Mouse (Mus musculus): ENCODE results near the gene Med28. TPM values are rescaled to one million over a fixed set of nuclear protein-coding genes. Genes with fewer than 3 reads are reported as not detected.

Med28 gene
- 10 to 100 TPM; 46.0 to 48.6 TPM for total RNA-seq (2021)
- long read RNA-seq, experiment 1, full-length matches to known transcripts: 146 of 149 reads
- long read RNA-seq, experiment 1, partial matches to known transcripts: 0 of 149 reads
- long read RNA-seq, experiment 1, other reads (novel, unspliced or antisense): 3 of 149 reads
- long read RNA-seq, experiment 2, full-length matches to known transcripts: 96 of 97 reads
- long read RNA-seq, experiment 2, partial matches to known transcripts: 0 of 97 reads
- long read RNA-seq, experiment 2, other reads (novel, unspliced or antisense): 1 of 97 reads

DNA sequence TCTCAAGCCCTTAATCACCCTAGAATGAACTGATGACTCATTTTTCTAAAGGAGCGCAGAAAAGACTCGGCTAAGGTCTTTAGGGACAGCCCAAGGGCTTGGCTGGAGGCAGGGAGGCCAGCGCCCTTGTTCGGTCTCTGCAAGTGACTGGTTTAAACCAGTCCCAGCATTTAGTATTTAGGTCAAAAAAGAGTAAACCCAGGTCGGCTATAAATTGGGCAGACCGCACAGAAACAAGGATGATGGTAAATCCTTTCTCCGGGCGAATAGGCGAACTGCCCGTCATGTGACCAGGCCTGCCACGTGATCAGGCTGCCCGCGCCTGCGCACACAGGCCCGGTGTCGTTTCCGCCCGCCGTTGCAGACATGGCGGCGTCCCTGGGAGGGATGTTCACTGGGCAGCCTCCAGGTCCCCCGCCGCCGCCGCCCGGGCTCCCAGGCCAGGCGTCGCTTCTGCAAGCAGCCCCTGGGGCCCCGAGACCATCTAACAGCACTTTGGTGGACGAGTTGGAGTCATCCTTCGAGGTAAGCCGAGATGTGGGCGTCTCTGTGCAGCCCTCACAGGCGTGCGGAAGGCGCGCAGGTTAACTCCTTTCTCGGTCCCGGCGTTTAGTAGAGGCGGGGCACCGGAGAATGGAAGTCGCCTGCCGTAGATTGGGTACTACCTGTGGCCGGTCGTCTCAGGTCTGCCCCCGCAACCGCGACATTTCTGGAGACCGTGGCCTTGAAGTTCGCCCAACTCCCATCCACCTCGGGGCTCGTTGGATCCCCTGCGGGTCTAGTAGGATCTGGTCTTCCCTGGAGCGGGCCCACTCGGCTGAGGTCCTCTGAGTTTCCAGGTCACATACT lies at the start of gene Med28:
Med28 (plus strand) TSS at position 270 of the 849 bp plus-strand sequence.
- DNase-seq: peak; percentile 94

DNA sequence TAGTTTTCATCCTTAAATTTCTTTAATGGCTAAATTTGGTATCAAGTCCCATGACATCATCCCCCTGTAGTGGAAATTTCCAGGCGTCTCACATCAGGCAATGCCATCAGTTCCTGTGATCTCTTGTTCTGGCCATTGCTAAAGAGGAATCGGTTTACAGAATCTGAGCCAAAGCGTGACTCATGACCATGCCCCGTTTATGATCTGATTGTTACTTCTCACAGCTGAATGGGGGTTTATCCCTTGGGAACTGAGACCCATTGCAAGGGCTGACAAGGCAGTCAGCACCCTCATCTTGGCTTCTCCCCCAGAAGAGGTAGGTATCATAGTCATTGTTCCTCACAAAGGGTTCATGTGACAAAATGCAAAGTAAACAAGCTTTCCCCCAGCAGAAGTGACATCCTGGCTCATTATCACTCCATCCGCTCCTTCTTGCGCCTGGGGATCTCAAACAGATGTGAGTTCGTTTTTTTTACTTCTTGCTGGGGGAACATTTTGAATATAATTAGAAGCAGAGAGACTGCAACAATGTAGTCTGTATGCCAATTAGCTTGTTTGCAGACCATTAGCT lies 47.1 kb upstream of the Med28 start:
- no peak for DNase-seq

DNA sequence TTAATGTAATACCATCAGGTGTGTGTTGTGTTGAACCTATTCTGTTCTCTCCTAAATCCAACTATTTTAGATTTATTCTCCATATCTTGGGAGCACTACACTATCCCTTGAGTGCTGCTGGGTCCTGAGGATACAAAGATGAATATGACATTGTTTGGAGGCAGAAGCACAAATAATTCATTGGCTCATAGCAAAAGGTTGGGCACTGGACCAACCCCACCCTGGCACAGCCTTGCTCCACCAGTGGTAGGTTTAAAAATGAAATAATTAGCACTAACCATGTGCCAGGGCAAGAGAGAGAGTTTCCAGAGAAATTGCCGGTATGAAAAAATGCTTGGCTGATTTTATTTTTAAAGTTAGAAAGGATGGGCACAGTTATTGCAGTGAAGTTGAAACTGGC lies 46.5 kb upstream of the Med28 start:
- no peak for DNase-seq

DNA sequence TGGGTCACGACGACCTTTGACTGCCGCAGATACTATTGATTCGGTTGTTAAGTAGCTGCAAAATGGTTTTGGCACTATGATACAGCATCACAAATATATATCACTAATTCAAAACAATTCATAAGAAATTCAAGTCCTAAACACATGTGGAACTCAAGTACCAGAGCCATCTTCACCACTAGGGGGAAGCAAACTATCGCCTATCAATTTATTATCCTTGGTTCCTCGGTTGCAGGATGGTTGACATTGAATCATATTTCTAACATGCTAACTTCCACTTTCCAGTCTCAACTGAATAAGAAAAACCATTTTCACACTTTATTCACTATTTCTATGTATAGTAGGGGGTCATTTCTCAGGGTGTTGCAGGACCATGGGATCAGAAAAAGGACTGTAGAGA lies 45.8 kb upstream of the Med28 start:
- no peak for DNase-seq

DNA sequence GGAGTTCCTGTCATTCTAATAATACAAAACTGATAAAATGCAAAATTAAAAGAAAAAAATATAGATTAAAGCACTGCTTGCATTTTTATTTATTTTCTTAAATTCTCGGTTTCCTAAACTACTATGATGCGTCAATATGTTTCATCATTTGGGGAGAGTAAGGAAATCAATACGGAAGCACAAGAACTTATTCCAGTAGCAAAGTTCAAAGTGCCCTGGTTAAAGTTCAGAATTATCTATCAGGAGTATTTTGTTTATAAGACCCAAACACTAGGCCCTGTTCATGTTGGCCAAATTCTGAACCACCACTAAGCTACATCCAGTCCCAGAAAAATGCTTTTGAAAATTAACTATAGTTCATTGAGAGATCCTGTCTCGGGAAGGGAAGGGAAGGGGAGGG lies 45.3 kb upstream of the Med28 start:
- DNase-seq: no peak

DNA sequence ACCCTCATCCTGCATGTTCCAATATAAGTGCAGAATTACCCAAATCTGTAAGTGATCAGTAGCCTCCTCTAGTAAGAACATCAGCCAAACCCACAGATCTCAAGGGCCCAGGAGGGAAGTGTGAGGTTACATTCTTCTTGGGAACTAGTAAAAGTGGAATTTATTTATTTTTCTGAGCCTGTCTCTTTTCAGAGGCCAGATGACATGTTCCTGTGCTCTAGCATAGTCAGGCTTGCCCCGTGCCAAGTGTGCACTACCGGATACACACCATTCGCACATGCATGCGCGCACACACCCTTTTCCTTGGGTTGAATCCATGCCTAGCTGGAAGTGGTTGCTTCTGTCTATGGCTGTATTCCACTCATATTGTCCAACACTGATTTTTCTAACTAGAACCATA lies 44.3 kb upstream of the Med28 start:
- DNase-seq: no peak

DNA sequence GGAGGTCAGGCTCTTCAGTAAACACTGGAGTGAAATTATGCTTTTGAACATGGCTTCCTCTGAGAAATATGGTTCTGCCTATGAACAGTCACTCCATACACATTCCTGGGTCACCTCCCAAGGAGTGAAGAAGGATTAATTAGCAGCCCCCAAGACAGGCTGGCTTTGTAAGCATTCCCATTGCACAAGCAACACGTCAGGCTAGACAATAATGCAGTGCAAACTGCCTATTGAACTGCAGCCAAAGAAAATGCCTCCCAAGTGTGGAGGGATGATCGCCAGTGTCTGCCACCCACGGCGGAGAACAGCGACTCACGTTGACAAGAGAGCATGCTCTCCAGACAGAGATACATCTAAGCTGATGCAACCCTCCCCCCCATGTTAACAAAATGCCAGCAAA lies 43.7 kb upstream of the Med28 start:
- no peak for DNase-seq

DNA sequence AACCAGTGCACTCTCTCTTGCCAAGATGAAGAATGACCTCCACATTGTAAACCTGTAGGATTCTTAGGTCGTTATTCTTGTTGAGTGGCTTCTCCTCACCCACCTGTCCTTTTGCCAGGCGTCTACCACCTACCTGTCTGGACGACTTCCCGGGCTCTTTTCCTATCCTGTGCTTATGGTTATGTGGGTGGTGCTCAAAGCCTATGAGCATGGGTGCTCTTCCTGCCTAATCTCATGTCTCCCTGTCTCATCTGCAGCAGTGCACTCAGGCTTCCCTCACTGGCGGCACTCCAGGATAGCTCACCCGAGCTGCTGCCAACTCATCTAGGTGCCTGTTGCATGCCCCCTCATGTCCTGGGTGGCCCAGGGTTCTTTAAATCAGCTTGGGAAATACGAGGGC lies 42.4 kb upstream of the Med28 start:
- no peak for DNase-seq

DNA sequence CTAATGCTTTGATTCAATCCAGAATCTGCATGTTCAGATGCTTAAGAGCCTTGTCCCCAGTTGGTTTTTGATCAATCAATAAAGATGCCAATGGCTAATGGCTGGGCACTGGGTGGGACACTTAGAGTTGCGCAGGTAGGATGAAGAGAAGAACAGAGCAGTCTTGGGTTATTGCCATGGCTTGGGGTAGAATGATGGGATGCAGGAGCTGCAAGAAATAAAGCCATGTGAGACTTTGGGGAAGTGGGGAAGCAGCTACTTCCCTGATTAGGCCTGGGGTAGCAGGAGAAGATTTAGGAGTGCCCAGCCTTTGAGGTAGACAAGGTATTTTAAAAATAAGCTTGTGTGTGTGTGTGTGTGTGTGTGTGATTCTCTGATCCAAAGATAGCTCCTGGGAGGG lies 40.0 kb upstream of the Med28 start:
- no peak for DNase-seq

DNA sequence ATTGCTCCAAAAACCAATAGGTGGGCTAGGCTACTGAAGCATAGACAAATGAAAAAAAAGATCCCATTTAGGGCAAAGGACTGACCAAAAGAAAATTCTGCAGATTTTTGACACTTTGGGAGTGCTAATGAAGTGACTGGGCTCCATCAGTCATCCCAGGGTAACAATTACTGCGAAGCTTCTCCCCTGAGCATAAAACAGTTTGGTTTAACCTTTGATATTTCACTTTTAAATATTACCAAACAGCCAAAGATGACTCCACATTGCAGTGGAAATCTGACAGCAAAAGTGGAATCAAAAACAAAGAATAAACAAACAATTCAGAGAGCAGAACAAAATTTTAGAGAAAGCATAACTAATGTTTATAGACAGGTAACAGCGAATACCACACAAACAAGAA lies 38.9 kb upstream of the Med28 start:
- DNase-seq: no peak

DNA sequence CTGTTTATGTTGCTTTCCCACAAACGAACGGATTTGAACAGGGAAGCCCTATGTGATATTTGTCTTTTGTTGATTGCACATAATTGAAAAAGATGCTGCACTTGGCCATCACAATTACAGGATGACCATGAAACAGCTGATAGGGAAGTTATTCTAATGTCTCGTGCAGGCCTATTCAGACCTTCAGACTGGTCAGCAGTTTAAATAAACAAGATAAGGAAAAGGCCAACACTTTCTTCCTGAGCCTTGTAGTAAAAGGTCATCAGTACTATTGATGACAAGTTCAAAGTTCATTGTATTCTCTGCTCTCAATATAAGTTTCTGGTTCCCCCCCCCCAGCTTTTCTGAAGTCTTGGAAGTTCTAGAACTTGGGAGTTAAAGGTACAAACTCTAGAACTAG lies 37.4 kb upstream of the Med28 start:
- DNase-seq: no peak

DNA sequence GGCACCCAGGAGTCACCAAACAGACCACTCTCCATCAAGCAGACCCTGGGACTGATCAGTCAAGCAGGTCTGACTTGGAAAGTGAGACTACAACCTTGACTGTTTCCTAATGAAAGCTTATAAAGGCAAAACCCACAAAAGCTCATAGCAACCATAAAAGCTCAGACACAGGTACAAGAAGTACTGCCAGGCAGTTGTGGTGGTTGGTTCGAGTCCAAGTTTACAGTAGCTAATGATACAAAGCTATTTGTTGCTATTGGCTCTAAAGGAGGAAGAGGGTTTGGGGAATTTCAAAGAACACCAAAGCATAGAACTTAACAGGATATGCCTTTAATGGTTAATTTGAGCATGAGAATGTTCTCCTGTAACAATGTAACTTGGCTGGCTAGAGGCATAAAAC lies 36.4 kb upstream of the Med28 start:
- DNase-seq: no peak

DNA sequence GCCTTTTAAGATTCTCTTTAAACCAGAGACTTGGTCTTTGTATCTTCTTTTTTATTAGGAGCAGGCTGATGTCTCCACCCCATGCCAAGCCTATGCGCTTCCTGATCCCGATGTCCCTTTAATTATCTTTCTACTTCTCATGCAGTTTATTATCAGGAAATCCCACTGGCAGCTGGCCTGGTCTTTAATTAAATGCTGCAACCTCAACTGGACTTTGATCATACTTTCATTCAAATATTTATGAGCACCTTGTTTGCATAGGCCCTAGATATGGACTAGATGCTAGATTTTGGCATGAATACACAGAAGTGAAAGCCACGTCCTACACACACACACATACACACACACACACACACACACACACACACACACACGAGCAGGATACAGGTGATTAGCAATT lies 28.3 kb upstream of the Med28 start:
- DNase-seq: no peak

DNA sequence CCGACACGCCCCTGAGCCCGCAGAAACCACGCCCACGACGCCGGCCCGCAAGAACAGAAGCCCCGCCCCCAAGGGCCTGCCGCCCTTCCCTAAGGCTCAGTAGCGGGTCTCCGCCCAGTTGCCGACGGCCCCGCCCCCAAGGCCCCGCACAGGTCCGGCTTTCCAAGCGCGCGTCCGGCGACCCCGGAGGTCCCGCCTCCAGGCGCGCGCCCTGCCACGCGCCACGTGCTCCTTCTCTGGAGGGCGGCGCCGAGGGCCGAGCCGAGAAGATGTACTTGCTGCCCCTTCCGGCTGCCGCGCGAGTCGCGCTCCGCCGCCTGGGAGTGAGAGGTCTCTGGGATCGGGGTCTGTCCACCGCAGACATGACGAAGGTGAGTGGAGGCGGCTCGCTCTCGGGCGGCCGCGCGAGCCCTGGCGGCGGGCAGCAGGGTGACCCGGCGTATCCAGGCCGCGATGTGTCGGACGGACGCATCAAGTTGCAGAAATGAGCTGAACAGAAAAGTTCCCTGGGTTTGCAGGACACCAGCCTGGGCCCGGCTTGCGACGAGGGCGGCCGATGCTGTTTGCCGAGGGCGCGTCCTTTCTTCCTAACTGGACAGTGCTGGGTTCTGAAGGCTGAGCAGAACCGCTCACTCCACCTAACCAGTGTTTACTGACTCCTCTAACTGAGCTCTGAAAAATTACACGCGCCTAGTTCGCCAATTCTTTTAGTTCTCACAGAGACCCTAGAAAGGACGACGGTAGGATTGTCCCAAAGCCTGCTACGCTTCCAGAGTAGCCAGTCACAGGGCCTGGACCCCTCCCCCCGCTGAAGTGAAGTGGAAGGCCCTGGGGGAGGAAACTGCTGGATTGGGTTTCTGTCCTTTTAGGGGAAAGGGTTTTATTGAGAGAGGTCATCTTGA lies 26.6 kb upstream of the Med28 start, which contains the start of gene Lap3:
Lap3 (plus strand) TSS at position 184 of the 902 bp plus-strand sequence.
- peak; percentile 99 for DNase-seq

DNA sequence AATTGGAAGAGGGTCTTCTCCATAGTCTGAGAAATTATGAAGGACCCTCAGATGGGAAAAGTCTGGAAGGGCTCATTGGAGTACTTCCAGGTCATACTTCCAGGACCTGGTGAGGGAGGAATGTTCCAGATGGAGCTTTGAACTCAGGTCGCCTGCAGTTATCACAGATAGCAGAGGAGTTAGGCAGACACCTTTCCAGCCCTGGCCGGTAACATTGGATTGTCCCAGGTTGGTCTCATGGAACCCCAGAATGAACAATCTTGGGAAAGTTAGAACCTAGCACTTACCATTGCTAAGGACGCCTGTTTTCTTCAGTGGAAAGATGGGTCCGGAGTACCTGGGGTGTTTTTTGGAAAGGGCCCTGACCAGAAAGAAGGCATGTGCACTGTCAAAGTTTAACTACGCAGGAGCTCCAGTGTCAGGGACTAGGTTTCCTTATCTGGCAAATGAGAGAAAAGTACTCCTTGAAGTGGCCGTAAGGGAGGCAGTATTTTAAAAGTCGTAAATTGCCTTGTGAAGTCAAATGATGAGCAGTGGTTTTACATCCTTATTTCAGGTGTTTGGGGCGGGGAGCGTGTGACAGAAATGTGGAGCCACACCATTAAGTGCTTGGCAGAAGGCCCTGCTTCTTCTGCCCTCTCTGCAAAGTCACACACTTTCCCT lies 25.8 kb upstream of the Med28 start:
- DNase-seq: no peak

DNA sequence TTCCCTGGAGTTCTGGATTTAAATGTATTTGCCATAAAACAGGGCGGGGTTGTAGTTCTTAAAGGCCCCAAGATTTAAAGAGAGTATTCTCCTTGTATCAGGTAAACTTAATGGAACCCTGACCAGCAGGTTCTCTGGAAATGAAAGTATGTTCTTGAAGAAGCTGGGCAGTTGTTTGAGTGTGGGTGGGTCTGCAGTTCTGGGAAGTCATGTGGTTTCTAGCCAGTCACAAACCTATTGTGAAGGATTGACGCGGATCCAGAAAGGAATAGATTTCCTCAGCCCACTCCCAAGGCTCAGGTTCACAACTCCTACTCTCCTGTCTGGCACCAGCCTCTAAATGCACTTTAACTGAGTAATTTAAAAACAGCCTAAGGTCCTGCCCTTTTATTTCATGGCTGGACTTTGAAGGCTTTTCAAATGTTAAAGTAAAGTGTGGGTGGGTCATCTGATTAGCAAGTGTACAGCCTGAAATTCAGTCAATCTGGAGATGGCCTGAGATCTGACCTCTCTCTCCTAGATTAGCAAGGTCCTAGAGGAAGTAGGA lies 24.5 kb upstream of the Med28 start:
- no peak for DNase-seq

DNA sequence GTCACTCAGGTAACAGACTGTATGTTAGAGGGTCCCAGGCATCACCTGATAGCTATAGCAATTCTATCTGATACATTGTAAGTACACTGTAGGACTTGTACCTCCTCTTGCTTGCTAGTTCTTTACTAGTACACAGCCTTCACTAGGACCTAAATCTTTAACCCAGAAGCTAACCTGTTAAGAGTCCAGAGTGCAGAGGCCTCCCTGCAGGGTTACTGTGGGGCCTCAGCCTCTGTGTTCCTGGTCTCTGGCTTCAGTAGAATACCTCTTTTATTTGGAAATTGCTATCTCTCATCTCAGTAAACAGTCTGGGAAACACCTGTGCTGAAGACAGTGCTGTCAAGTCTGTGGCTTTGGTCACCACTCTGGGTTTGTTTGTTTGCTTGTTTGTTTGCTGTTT lies 24.0 kb upstream of the Med28 start:
- no peak for DNase-seq

DNA sequence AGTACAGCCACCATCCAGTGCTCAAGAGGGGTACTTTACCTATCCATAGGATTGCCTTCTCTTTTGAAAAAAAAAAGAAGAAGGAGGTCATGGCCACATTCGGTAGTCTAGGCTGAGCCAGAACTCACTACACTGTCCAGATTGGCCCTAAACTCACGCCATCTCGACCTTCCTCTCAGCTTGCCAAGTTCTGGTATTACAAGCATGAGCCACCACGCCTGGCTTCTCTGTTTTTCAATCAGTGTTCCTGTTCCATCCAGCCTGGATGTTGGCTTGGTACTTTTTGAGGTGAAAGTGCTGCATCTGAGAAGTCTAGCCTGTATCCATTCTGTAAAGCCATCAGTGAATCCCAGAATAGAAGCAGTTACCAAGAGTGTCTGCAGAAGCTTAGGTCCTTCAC lies 23.6 kb upstream of the Med28 start:
- no peak for DNase-seq

DNA sequence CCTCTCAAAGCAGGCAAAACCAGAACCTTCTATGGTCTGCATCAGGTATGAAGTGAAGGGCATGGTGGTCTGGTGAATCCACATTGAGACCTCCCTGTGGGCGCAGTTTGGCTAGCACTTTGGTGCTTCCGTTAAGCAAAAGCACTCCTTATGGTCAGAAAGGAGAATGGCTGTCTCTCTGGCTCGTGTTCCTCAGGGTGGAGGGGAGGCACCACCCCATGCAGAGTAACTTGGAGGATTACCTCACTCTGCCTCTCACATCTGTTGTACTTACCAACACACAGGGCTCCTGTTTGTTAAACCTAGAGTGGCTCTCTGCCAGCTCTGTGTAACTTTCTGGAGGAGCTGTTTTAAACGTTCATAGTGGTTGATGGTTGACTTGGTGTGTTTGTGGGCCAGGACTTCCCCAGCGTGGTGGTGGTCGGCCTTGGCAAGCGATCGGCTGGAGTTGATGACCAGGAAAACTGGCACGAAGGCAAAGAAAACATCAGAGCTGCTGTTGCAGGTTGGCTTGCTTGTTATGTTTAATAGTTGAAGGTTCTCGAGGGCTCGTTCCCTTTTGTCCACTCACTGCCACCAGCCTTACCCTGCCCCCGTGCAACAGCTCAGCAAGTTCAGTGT lies 23.0 kb upstream of the Med28 start:
- DNase-seq: no peak

DNA sequence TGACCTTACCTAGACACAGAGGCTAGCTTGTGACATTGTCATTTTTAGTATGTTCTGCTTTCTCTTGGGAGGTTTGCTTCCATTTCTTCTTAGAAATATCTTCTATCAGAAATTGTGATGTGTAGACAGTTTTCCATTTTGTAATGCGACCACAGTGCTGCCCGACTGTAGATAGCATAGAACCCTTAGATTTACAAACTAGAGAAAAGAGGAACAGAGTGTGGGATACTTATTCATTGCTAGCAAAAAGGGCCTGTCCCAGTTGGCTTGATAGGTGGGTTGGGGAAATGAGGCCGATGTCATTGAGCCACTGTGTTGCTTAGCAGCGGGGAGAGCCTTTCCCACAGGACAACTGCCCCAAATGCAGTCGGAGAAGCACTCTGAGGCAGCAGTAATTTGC lies 22.5 kb upstream of the Med28 start:
- DNase-seq: no peak

DNA sequence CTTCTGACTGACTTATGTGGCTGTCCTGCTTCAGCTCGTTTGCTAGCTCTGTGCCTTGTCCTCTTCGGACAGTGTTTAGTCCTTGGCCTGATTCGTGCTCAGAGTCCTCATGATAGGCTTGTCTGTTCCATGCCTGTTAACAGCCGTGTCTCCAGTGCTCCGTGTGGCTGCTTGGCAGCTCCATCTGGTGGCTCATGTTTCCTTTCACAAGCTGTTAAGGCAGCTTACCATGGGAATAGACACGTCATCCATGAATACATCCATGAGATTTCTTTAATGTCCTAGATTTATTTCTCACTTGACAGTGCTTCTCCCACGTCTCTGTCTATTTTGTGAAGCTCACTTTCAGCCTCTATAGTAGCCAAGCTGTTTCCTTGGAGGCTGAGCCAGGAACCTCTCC lies 10.0 kb upstream of the Med28 start:
- DNase-seq: no peak
